Mouse (Mus musculus): ENCODE results near the gene Rgs6.

Rgs6 gene

GRCm38 (mm10) chr12:82855333-82856107, 267.4 kb downstream of the Rgs6 start:
- no peak for DNase-seq (ENCODE audit: low read depth)

GRCm38 (mm10) chr12:82865686-82866085, 277.6 kb downstream of the Rgs6 start:
- no peak for DNase-seq (ENCODE audit: low read depth)

DNA sequence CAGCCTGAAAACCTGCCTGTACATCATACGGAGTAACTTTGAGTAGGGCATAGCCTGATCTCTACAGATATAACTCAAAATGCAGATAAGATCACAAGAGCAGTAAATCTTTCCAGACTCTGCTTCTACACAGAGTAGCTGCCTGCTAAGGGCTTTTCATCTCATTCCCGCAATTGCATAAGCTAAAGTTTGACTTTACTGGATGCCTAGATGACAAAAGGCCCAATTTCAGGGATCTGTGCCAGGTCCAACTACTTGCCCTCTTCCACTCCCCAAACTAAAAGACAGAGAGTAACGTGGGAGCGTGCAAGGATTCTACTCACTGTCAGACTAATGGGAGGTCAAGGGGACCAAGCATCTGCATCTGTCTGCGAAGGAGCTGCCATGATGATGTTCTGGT, 292.6 kb downstream of the Rgs6 start:
- DNase-seq (ENCODE audit: low read depth) = no peak

GRCm38 (mm10) chr12:82883079-82883478, 295.0 kb downstream of the Rgs6 start:
- DNase-seq (ENCODE audit: low read depth) = no peak

DNA sequence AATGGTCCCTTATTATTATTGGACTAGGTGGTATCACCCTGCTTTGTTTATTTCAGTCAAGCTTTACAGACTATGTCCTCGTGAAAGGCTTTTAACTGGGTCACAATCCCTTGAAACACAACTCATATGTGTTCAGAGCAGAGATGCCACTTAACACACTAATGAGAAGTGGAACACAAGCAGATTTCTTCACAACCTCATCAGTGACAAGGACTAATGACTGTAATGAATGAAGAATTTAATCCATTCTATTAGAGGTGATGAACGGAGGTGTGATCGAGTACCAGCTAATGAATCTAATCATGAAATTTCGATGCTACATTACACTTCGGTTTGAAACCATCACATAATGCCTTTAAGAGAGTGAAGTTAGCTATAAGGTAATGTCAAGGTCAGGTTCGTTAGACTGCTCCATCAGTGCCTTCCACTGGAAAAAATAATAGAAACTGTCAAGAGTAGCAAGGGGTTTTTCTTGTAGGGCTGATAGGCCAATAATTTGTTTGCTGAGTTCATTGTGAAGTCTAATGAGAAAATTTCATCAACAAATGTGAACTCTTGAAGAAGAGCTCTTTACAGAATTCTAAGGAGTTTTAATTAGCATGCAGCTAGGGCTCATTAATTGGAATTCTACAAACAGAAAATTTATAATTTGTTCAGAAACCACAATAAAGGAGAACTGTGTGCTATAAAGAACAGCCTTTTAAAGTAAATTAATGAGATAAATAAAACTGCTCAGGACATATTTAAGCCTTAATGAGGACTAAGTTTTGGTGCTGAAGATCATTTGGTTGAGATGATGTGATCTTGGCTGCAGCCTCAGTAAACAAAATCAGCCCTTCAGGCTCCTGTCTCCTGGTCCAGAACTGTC, 307.1 kb downstream of the Rgs6 start:
- no peak for DNase-seq (ENCODE audit: low read depth)

- no peak for DNase-seq (ENCODE audit: low read depth)
Measured at GRCm38 (mm10) chr12:82905773-82906172, 317.7 kb downstream of the Rgs6 start.

GRCm38 (mm10) chr12:82910846-82911245, 322.8 kb downstream of the Rgs6 start:
- DNase-seq (ENCODE audit: low read depth) = no peak

- DNase-seq (ENCODE audit: low read depth) = no peak
Measured at GRCm38 (mm10) chr12:82914127-82914526, 326.0 kb downstream of the Rgs6 start.

DNA sequence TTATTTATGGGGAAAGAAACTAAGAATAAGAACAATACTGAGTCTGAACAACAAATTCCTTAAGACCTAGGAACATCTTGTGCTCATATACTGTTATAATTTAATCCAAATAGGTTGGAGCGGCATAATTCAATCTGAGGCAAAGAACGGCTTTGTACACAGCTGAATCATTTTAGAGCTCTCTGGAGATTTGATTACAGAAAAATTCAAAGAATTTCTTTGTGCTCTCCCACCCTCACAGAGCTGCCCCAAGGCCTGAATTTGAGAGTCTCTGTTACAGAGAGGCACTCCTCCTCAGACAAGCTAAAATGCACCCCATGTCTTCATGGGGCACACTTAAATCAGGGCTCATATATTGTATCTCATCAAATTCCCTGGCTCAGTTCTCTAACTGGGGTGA, 332.1 kb downstream of the Rgs6 start:
- no peak for DNase-seq (ENCODE audit: low read depth)

- DNase-seq (ENCODE audit: low read depth) = no peak
Measured at GRCm38 (mm10) chr12:82921287-82922015, 333.4 kb downstream of the Rgs6 start.

DNA sequence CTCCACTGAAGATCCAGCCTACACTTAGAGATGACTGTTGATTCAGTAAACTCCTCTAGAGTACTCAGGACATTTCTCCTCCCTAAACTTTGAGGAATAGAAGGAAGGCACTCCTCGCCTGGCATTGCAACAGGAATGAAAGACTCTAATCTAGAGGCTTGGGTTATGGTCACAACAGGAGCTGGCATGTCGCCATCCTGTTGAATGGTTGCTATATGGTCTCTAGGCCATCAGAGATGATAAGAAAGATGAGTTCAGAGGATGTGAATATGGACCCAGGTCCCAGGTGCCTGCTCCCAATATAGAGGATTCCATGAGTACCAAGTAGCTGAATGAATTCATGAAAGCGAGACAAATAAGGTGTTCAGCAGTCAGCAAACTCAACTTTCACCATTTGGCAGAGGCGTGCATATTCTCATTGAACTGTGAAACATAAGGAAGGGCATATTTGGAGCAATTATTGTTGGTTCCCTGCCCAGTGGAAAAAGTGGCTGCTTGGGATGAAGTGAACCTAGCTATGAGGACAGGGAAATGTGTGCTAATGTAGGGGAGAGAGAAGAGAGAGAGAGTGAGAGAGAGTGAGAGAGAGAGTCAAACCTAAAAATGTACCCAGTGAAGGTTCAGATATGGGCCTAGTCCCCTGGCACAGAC, 334.9 kb downstream of the Rgs6 start:
- no peak for DNase-seq (ENCODE audit: low read depth)

GRCm38 (mm10) chr12:82932706-82933461, 344.8 kb downstream of the Rgs6 start:
- DNase-seq (ENCODE audit: low read depth) = no peak

GRCm38 (mm10) chr12:82935121-82935762, 347.1 kb downstream of the Rgs6 start:
- no peak for DNase-seq (ENCODE audit: low read depth)

DNA sequence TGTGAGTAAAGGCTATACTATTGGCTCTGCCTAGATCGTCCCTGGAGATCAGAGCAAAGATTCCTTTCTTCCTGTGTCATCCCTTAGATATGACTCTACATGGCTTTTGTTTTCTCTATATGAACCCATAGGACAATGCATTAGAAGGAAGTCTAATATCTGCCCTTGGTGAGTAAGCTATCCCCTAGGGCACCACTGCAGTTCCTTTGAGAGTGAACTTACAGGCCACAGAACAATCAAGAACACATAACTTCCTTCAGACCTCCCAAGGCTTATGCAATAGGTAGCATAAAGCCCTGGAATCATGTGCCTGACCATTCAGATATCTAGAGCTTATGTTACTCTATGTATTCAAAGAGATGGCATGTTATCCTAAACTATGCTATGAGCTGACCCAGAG, 347.7 kb downstream of the Rgs6 start:
- no peak for DNase-seq (ENCODE audit: low read depth)

- DNase-seq (ENCODE audit: low read depth) = no peak
Measured at GRCm38 (mm10) chr12:82940461-82940860, 352.4 kb downstream of the Rgs6 start.

DNA sequence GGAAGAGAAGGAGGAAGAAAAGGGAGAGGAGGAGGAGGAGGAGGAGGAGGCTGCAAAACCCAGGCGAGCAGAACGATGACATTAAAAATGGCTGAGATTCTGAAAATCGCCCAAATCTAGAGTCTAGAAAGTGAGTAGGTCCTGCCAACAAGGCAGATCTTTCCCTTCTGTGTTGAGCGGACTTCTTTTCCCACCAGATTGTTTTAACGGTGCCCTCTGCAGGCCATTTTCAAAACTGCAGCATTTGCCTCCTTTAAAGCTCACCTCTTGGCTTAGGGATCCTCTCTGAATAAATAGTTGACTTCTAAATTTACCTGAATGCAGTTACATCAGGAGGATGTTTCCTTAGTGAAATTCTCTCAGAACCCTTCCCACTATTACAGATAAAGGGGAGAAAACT, 358.4 kb downstream of the Rgs6 start:
- DNase-seq (ENCODE audit: low read depth) = peak; percentile 37

GRCm38 (mm10) chr12:82961111-82961510, 373.0 kb downstream of the Rgs6 start:
- no peak for DNase-seq (ENCODE audit: low read depth)

GRCm38 (mm10) chr12:82961852-82962251, 373.8 kb downstream of the Rgs6 start:
- DNase-seq (ENCODE audit: low read depth) = no peak

- DNase-seq (ENCODE audit: low read depth) = no peak
Measured at GRCm38 (mm10) chr12:82970521-82971105, 382.5 kb downstream of the Rgs6 start.

GRCm38 (mm10) chr12:82971176-82971575, 383.1 kb downstream of the Rgs6 start:
- DNase-seq (ENCODE audit: low read depth) = no peak
